Mouse (Mus musculus) neural tube, embryonic 11.5 days (tissue): ENCODE results near the gene Gm9048. TPM values are rescaled to one million over a fixed set of nuclear protein-coding genes. Genes with fewer than 3 reads are reported as not detected.
"Not testable (repeated sequence)": the region's sequence is repeated elsewhere in the genome, so short reads cannot be mapped to it uniquely, and the experiment has no call there.

Experiments used
- ATAC-seq: fragments of 200-750 bp; cut with Nextera tagmentation; 2 replicates; pipeline ENCODE4 v1.8.0; 2017; ENCODE audit warnings: moderate number of reproducible peaks, mild to moderate bottlenecking, moderate TSS enrichment, moderate library complexity; ENCODE audit not compliant: insufficient read depth, low FRiP score, low TSS enrichment
- DNase-seq: peaks from one replicate; pipeline ENCODE4 v3.0.0-alpha.2; 2015; ENCODE audit warnings: low spot score
- H3K27ac ChIP-seq: fragments of 300-500 bp; sonication (generic); 2 replicates; pipeline ENCODE4 v1.5.1; 2014; ENCODE audit warnings: low read depth, mild to moderate bottlenecking, low read length
- H3K27me3 ChIP-seq: fragments of 300-500 bp; sonication (generic); 2 replicates; pipeline ENCODE4 v1.6.1; 2014; ENCODE audit warnings: mild to moderate bottlenecking, low read length, mixed read lengths; ENCODE audit not compliant: control insufficient read depth, insufficient read depth
- H3K36me3 ChIP-seq: fragments of 300-500 bp; sonication (generic); 2 replicates; pipeline ENCODE4 v1.6.1; 2014; ENCODE audit warnings: mild to moderate bottlenecking, low read length, moderate library complexity, mixed read lengths; ENCODE audit not compliant: control insufficient read depth, insufficient read depth
- H3K4me1 ChIP-seq: fragments of 300-500 bp; sonication (generic); 2 replicates; pipeline ENCODE4 v1.6.1; 2014; ENCODE audit warnings: low read length, mixed read lengths; ENCODE audit not compliant: control insufficient read depth, insufficient read depth
- H3K4me2 ChIP-seq: fragments of 300-500 bp; sonication (generic); 2 replicates; pipeline ENCODE4 v1.6.1; 2014; ENCODE audit warnings: low read depth, mild to moderate bottlenecking, moderate library complexity
- H3K4me3 ChIP-seq: fragments of 300-500 bp; sonication (generic); 2 replicates; pipeline ENCODE4 v1.5.1; 2014; ENCODE audit warnings: low read depth, low read length
- H3K9ac ChIP-seq: fragments of 300-500 bp; sonication (generic); 2 replicates; pipeline ENCODE4 v1.6.1; 2014; ENCODE audit warnings: mild to moderate bottlenecking, low read length
- H3K9me3 ChIP-seq: fragments of 300-500 bp; sonication (generic); 2 replicates; pipeline ENCODE4 v1.6.1; 2016; ENCODE audit warnings: low read length; ENCODE audit not compliant: control insufficient read depth
- WGBS: fragments of 180-500 bp; shearing (Covaris S2); extraction: QIAGEN DNeasy Blood & Tissue Kit; methylation state at CpG from one replicate; pipeline ENCODE4 v1.1.7; 2014; 5-methylcytosine and 5-hydroxymethylcytosine counted together
- polyA plus RNA-seq: library from polyadenylated mRNA; unstranded; fragments of >200 nt; fragmentation: Nextera tagmentation; extraction: Ambion mirVana; gene quantifications from 2 replicates; pipeline ENCODE4 v1.2.1, GENCODE M21; 2014

Gm9048 gene
- polyA plus RNA-seq, result not detected in 2 replicates

DNA sequence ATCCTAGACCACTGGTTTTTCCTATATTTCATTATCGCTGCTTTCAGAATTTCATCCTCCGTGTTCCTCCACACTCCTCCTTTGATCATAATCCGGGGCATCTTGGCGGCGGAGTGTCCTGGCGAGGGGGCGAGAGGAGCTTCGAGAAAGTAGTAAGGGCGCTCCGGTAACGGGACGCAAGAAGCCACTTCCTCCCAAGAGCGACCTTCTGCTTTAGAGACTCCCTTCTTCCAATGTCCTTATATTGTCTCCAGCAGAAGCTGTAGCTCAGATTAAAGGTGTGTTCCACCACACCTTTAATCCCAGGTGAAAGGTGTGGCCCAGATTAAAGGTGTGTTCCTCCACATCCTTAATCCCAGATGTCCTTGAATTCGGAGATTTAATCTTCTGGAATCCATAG, at the start of gene Gm9048:
Gene Gm9048, minus strand, starts transcription at position 101 of the 400 bp plus-strand sequence.
- not testable (repeated sequence) for H3K9me3 ChIP-seq, H3K27ac ChIP-seq, H3K4me3 ChIP-seq, H3K36me3 ChIP-seq, DNase-seq, H3K4me1 ChIP-seq, H3K27me3 ChIP-seq, ATAC-seq, H3K4me2 ChIP-seq, H3K9ac ChIP-seq
- WGBS, result 100% methylated on average over 1 of the region's 14 CpGs

DNA sequence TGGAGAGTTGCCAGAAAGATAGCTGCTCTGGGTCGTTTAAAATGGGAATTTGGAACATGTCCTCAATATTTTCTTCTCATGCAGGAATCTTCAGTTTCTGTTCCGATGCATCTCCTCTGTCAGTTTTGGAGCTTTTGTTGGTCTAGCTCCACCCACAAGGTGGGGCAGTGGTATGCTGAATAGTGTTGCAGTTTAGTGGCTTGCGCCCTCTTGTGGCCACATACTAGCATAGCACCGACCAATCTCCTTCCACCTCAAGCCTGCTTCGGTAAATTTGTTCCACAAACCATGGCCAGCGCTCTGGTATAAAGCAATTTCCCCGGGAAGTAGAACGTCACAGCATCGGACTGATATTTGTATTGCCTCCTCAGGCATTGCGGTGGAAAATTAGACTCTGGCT, 22.0 kb upstream of the Gm9048 start:
- peak overlapping the region; percentile 31; the same call in 1 of the 2 replicates for H3K4me2 ChIP-seq
- no peak overlapping the region for H3K4me3 ChIP-seq

DNA sequence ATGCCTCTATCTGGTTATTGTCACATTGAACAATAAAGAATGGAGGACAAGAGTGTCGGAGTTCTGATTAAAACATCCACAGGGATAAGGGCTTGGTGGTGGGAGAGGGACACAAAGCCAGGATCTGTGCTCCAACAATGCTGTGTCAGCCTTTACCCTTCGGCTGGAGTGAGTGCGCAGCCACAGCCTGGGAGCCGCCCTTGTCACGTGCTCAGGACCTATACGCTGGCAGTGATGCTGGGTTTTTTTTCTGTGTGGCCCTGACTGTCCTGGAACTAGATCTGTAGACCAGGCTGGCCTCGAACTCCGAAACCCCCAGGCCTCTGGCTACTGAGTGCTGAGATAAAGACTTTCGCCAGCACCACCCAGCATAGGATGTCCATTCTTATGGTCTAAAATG, 21.0 kb upstream of the Gm9048 start:
- no peaks in the 10 kb centered on the region for H3K9me3 ChIP-seq
- WGBS, result 88% methylated on average over 9 of the region's 9 CpGs
- H3K4me3 ChIP-seq, result no peak overlapping the region
- H3K4me1 ChIP-seq, result no peaks in the 10 kb centered on the region
- H3K36me3 ChIP-seq, result no peaks in the 10 kb centered on the region
- H3K27me3 ChIP-seq, result no peaks in the 10 kb centered on the region
- DNase-seq (no peak), ATAC-seq (no peak)
- H3K27ac ChIP-seq, result no peak overlapping the region
- H3K9ac ChIP-seq, result no peak overlapping the region
- H3K4me2 ChIP-seq, result no peak overlapping the region

More for the DNA sequence above, 22.0 kb upstream of the Gm9048 start:
- H3K9ac ChIP-seq, result 0 out of 2 replicates have a peak overlapping the region, but pooled peaks have one; percentile 14
- H3K27ac ChIP-seq, result no peak overlapping the region
- H3K36me3 ChIP-seq, result no peaks in the 10 kb centered on the region
- peak; percentile 89 for DNase-seq
- H3K4me1 ChIP-seq, result no peaks in the 10 kb centered on the region
- WGBS, result 13% methylated on average over 10 of the region's 10 CpGs
- no peaks in the 10 kb centered on the region for H3K27me3 ChIP-seq
- peak; percentile 92 for ATAC-seq
- H3K9me3 ChIP-seq, result no peaks in the 10 kb centered on the region

DNA sequence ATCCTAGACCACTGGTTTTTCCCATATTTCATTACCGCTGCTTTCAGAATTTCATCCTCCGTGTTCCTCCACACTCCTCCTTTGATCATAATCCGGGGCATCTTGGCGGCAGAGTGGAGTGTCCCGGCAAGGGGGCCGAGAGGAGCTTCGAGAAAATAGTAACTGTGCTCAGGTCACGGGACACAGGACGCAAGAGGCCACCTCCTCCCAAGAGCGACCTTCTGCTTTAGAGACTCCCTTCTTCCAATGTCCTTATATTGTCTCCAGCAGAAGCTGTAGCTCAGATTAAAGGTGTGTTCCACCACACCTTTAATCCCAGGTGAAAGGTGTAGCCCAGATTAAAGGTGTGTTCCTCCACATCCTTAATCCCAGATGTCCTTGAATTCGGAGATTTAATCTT, 5.5 kb upstream of the Gm9048 start, which contains the start of gene Gm9049:
Gene Gm9049, minus strand, starts transcription at position 101 of the 400 bp plus-strand sequence.
- H3K9me3 ChIP-seq, H3K27ac ChIP-seq, H3K4me3 ChIP-seq, H3K4me1 ChIP-seq, H3K27me3 ChIP-seq, ATAC-seq, H3K4me2 ChIP-seq, H3K36me3 ChIP-seq, H3K9ac ChIP-seq, DNase-seq: not testable (repeated sequence)
- no CpG with 5 or more reads among the region's 11 CpGs for WGBS

DNA sequence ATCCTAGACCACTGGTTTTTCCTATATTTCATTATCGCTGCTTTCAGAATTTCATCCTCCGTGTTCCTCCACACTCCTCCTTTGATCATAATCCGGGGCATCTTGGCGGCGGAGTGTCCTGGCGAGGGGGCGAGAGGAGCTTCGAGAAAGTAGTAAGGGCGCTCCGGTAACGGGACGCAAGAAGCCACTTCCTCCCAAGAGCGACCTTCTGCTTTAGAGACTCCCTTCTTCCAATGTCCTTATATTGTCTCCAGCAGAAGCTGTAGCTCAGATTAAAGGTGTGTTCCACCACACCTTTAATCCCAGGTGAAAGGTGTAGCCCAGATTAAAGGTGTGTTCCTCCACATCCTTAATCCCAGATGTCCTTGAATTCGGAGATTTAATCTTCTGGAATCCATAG, 5.3 kb downstream of the Gm9048 start, which contains the start of gene Gm9046:
Gene Gm9046, minus strand, starts transcription at position 101 of the 400 bp plus-strand sequence.
- no CpG with 5 or more reads among the region's 14 CpGs for WGBS
- not testable (repeated sequence) for H3K4me2 ChIP-seq, H3K27me3 ChIP-seq, H3K36me3 ChIP-seq, H3K9me3 ChIP-seq, H3K4me3 ChIP-seq, H3K4me1 ChIP-seq, ATAC-seq, DNase-seq, H3K9ac ChIP-seq, H3K27ac ChIP-seq

DNA sequence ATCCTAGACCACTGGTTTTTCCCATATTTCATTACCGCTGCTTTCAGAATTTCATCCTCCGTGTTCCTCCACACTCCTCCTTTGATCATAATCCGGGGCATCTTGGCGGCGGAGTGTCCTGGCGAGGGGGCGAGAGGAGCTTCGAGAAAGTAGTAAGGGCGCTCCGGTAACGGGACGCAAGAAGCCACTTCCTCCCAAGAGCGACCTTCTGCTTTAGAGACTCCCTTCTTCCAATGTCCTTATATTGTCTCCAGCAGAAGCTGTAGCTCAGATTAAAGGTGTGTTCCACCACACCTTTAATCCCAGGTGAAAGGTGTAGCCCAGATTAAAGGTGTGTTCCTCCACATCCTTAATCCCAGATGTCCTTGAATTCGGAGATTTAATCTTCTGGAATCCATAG, 10.7 kb downstream of the Gm9048 start, which contains the start of gene Gm9045:
Gene Gm9045, minus strand, starts transcription at position 101 of the 400 bp plus-strand sequence.
- no CpG with 5 or more reads among the region's 14 CpGs for WGBS
- not testable (repeated sequence) for H3K4me1 ChIP-seq

DNA sequence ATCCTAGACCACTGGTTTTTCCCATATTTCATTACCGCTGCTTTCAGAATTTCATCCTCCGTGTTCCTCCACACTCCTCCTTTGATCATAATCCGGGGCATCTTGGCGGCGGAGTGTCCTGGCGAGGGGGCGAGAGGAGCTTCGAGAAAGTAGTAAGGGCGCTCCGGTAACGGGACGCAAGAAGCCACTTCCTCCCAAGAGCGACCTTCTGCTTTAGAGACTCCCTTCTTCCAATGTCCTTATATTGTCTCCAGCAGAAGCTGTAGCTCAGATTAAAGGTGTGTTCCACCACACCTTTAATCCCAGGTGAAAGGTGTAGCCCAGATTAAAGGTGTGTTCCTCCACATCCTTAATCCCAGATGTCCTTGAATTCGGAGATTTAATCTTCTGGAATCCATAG, 16.2 kb downstream of the Gm9048 start, which contains the start of gene Gm9044:
Gene Gm9044, minus strand, starts transcription at position 101 of the 400 bp plus-strand sequence.
- not testable (repeated sequence) for H3K4me3 ChIP-seq, ATAC-seq, H3K4me2 ChIP-seq, H3K4me1 ChIP-seq, H3K9ac ChIP-seq, DNase-seq, H3K36me3 ChIP-seq, H3K27me3 ChIP-seq, H3K9me3 ChIP-seq, H3K27ac ChIP-seq
- no CpG with 5 or more reads among the region's 14 CpGs for WGBS

More for the DNA sequence above, 10.7 kb downstream of the Gm9048 start, which contains the start of gene Gm9045:
- not testable (repeated sequence) for H3K36me3 ChIP-seq, H3K27ac ChIP-seq, H3K4me3 ChIP-seq, H3K9ac ChIP-seq, H3K4me2 ChIP-seq, H3K27me3 ChIP-seq, ATAC-seq, H3K9me3 ChIP-seq, DNase-seq

DNA sequence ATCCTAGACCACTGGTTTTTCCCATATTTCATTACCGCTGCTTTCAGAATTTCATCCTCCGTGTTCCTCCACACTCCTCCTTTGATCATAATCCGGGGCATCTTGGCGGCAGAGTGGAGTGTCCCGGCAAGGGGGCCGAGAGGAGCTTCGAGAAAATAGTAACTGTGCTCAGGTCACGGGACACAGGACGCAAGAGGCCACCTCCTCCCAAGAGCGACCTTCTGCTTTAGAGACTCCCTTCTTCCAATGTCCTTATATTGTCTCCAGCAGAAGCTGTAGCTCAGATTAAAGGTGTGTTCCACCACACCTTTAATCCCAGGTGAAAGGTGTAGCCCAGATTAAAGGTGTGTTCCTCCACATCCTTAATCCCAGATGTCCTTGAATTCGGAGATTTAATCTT, 21.6 kb downstream of the Gm9048 start, which contains the start of gene Gm9040:
Gene Gm9040, minus strand, starts transcription at position 101 of the 400 bp plus-strand sequence.
- WGBS, result no CpG with 5 or more reads among the region's 11 CpGs
- H3K4me1 ChIP-seq, H3K4me2 ChIP-seq: not testable (repeated sequence)

DNA sequence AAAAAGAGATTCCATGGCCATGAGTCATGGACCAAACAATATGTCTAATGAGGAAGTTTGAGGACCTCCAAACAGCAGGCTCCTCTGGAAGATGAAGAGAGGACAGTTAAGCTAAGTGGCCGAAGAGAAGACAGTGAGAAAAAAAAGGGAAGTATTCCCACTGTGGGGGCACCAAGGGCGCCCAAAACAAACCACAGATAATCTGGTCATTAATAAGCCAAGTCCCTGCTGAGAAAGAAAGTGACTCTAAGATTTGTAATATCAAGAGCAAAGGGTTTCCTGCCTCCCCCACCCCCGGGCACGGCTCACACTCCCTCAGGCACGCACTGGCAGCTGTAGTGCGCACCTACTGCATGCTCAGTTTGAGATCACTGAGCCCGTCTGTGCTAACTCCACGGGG, 29.5 kb downstream of the Gm9048 start:
- H3K9me3 ChIP-seq, result no peaks in the 10 kb centered on the region
- H3K4me1 ChIP-seq, result no peaks in the 10 kb centered on the region
- no peak overlapping the region for H3K27ac ChIP-seq
- WGBS, result 90% methylated on average over 8 of the region's 8 CpGs
- H3K9ac ChIP-seq, result no peak overlapping the region
- no peak for ATAC-seq
- no peak overlapping the region for H3K4me3 ChIP-seq
- H3K4me2 ChIP-seq, result no peak overlapping the region
- DNase-seq, result no peak
- no peaks in the 10 kb centered on the region for H3K36me3 ChIP-seq
- no peaks in the 10 kb centered on the region for H3K27me3 ChIP-seq

More for the DNA sequence above, 21.6 kb downstream of the Gm9048 start, which contains the start of gene Gm9040:
- not testable (repeated sequence) for H3K4me3 ChIP-seq, H3K9me3 ChIP-seq, H3K27ac ChIP-seq, H3K9ac ChIP-seq, ATAC-seq, H3K36me3 ChIP-seq, DNase-seq, H3K27me3 ChIP-seq
